Comparison of ENCODE assay signal across 11 mouse cellular contexts in the genomic region with DNA sequence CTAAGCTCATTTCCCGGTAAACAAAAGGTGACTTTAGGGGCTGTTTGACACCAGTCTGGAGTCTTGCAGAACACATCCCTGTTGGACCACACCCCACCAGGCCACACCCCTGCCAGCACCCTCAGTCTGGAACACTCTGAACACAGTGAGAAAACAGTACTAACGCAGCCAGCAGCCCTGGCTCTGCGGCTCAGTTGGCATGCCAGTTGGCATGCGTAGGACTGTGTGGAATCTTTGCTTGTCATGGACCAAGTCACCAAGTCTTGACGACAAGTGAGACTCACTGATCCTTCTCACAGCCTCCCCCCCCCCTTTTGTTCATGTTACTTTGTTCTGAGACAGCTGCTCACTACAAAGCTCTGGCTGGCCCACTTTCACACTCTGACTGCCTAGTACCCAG. TPM values are rescaled to one million over a fixed set of nuclear protein-coding genes. Genes with fewer than 3 reads are reported as not detected.
DNase-seq lines count a peak whose midpoint lies in the region; ATAC-seq and TF ChIP-seq lines count a peak whose summit lies in the region.
"Had no signal": no experiment of that assay in that cellular context is flagged by ENCODE, and none has a peak within 500 bp of the region (broad histone marks: within the 10 kb centered on the region; RNA-seq: fewer than 3 reads in every experiment).

No protein-coding gene starts in this region.

- H3K9me3 ChIP-seq in heart, embryonic 11.5 days (replicated peaks; ENCODE audit: control insufficient read depth, low read length): no peaks in the 10 kb centered on the region
- H3K9me3 ChIP-seq in neural tube, embryonic 15.5 days (replicated peaks): no peaks in the 10 kb centered on the region
- H3K9me3 ChIP-seq: embryonic facial prominence, embryonic 13.5 days; G1E had no signal

- TF ChIP-seq POLR2A in heart, adult 2 months (IDR thresholded peaks at IDR 0.05; ENCODE audit: insufficient read depth, low read depth, low read length): no peak
- no peak; the same call in 1 of the 2 replicates for TF ChIP-seq POLR2A in small intestine, adult 2 months (IDR thresholded peaks at IDR 0.05; ENCODE audit: low read depth, low read length)

- 36% methylated on average over 5 of the region's 5 CpGs for WGBS in heart, adult 2 months
- 67% methylated on average over 5 of the region's 5 CpGs for WGBS in heart, embryonic 11.5 days (ENCODE audit: insufficient replicate concordance)
- 30% methylated on average over 5 of the region's 5 CpGs for WGBS in small intestine, adult 2 months
- WGBS in neural tube, embryonic 15.5 days: 70% methylated on average over 5 of the region's 5 CpGs

- no peaks in the 10 kb centered on the region; the same call in 1 of the 2 replicates for H3K4me1 ChIP-seq in heart, adult 2 months (ENCODE audit: control insufficient read depth, insufficient read depth, low read length)
- no peaks in the 10 kb centered on the region for H3K4me1 ChIP-seq in heart, embryonic 11.5 days (ENCODE audit: control insufficient read depth, insufficient read depth, low read length)
- H3K4me1 ChIP-seq in small intestine, adult 2 months (ENCODE audit: control insufficient read depth, insufficient read depth, insufficient read length, low read length): peaks cover 17% of the 10 kb centered on the region
- H3K4me1 ChIP-seq in neural tube, embryonic 15.5 days: peaks cover 3% of the 10 kb centered on the region; the same call in 1 of the 2 replicates
- H3K4me1 ChIP-seq: embryonic facial prominence, embryonic 13.5 days had no signal

- intact Hi-C loops in heart, adult 2 months (cut with DNase I): no loop called here
- intact Hi-C loops in gastrocnemius, adult 2 months (cut with DNase I): no loop called here

- no peaks in the 10 kb centered on the region for H3K79me2 ChIP-seq in heart, adult 2 months (replicated peaks; ENCODE audit: control insufficient read depth, insufficient read depth, low read length)

- H3K9ac ChIP-seq in heart, adult 2 months (ENCODE audit: low read depth, low read length): no peak overlapping the region
- H3K9ac ChIP-seq in heart, embryonic 11.5 days (ENCODE audit: low read depth, low read length): no peak overlapping the region
- no peak overlapping the region for H3K9ac ChIP-seq in neural tube, embryonic 15.5 days (replicated peaks)
- H3K9ac ChIP-seq: embryonic facial prominence, embryonic 13.5 days; limb, embryonic 12.5 days had no signal

- H3K27ac ChIP-seq in heart, adult 2 months: peak overlapping the region; percentile 48
- no peak overlapping the region for H3K27ac ChIP-seq in heart, embryonic 11.5 days (ENCODE audit: low read depth, low read length)
- peak overlapping the region; percentile 66 for H3K27ac ChIP-seq in gastrocnemius, adult 2 months
- H3K27ac ChIP-seq in small intestine, adult 2 months (ENCODE audit: insufficient read depth, low read depth, low read length): peak overlapping the region; percentile 85
- H3K27ac ChIP-seq in neural tube, embryonic 15.5 days (replicated peaks): no peak overlapping the region
- H3K27ac ChIP-seq: embryonic facial prominence, embryonic 13.5 days; limb, embryonic 12.5 days had no signal

- no peaks in the 10 kb centered on the region for H3K36me3 ChIP-seq in heart, adult 2 months (ENCODE audit: control insufficient read depth, insufficient read depth, low read length)
- no peaks in the 10 kb centered on the region for H3K36me3 ChIP-seq in heart, embryonic 11.5 days (ENCODE audit: control insufficient read depth, insufficient read depth, low read length)
- H3K36me3 ChIP-seq in small intestine, adult 2 months (ENCODE audit: control insufficient read depth, insufficient read depth, low read length): no peaks in the 10 kb centered on the region
- no peaks in the 10 kb centered on the region for H3K36me3 ChIP-seq in neural tube, embryonic 15.5 days
- H3K36me3 ChIP-seq: embryonic facial prominence, embryonic 13.5 days; G1E; limb, embryonic 12.5 days had no signal

- H3K27me3 ChIP-seq in heart, adult 2 months (ENCODE audit: control insufficient read depth, insufficient read depth, low read length): no peaks in the 10 kb centered on the region
- no peaks in the 10 kb centered on the region for H3K27me3 ChIP-seq in heart, embryonic 11.5 days (ENCODE audit: control insufficient read depth, insufficient read depth, low read length)
- H3K27me3 ChIP-seq in small intestine, adult 2 months (ENCODE audit: control insufficient read depth, insufficient read depth, low read length): no peaks in the 10 kb centered on the region
- H3K27me3 ChIP-seq in neural tube, embryonic 15.5 days (replicated peaks): no peaks in the 10 kb centered on the region
- H3K27me3 ChIP-seq: embryonic facial prominence, embryonic 13.5 days; limb, embryonic 12.5 days had no signal

- no peak overlapping the region for H3K4me2 ChIP-seq in heart, embryonic 11.5 days
- H3K4me2 ChIP-seq in neural tube, embryonic 15.5 days: no peak overlapping the region
- H3K4me2 ChIP-seq: embryonic facial prominence, embryonic 13.5 days; limb, embryonic 12.5 days had no signal

- TF ChIP-seq EP300 in heart, adult 2 months (IDR thresholded peaks at IDR 0.05; ENCODE audit: insufficient read depth, low read depth, low read length): peak; percentile 61; the same call in 1 of the 2 replicates

- ATAC-seq in heart, embryonic 11.5 days (replicated peaks; ENCODE audit: insufficient number of reproducible peaks, low FRiP score, low TSS enrichment): no peak
- ATAC-seq in neural tube, embryonic 15.5 days (ENCODE audit: low FRiP score): no peak

- TF ChIP-seq CTCF in heart, adult 2 months (IDR thresholded peaks at IDR 0.05): no peak
- no peak for TF ChIP-seq CTCF in gastrocnemius, adult 2 months (IDR thresholded peaks at IDR 0.05)
- no peak for TF ChIP-seq CTCF in small intestine, adult 2 months (IDR thresholded peaks at IDR 0.05; ENCODE audit: extremely low read depth, insufficient read length, insufficient replicate concordance, low read depth, low read length)

- peak; percentile 63 to 82 for DNase-seq in heart, adult 2 months
- peak; percentile 81 for DNase-seq in 3134 (ENCODE audit: extremely low read depth, insufficient read length, low spot score)
- peak; percentile 89 for DNase-seq in gastrocnemius, adult 2 months
- DNase-seq in kidney, postnatal 36 days: peak; percentile 78 to 81
- no peak for DNase-seq in neural tube, embryonic 10.5 days (ENCODE audit: extremely low spot score, low spot score)

- no peak overlapping the region for H3K4me3 ChIP-seq in heart, adult 2 months
- H3K4me3 ChIP-seq in heart, embryonic 11.5 days (ENCODE audit: low read depth, low read length): no peak overlapping the region
- no peak overlapping the region for H3K4me3 ChIP-seq in gastrocnemius, adult 2 months
- H3K4me3 ChIP-seq in small intestine, adult 2 months (ENCODE audit: low read depth, low read length): no peak overlapping the region
- no peak overlapping the region for H3K4me3 ChIP-seq in neural tube, embryonic 15.5 days (replicated peaks)
- H3K4me3 ChIP-seq: embryonic facial prominence, embryonic 13.5 days; limb, embryonic 12.5 days had no signal

RNA-seq across cellular contexts. Expression of gene Lsm4, which starts 6.0 kb away (rescaled TPM):
- 10 to 100 TPM; 56.9 to 64.2 TPM for total RNA-seq in heart, adult 2 months (2021)
- polyA plus RNA-seq in heart, adult 2 months (2012; rRNA removed): 54.1 and 68.3 TPM in 2 replicates
- 296 and 308 TPM in 2 replicates for polyA plus RNA-seq in heart, embryonic 11.5 days (2014; fragmentation: Nextera tagmentation; extraction: Ambion mirVana)
- total RNA-seq in gastrocnemius, adult 2 months (2021): 10 to 100 TPM; 61.7 to 65.6 TPM
- polyA plus RNA-seq in small intestine, adult 2 months (2012; rRNA removed): 109 and 152 TPM in 2 replicates
- polyA plus RNA-seq in neural tube, embryonic 15.5 days (2015; fragmentation: Nextera tagmentation; extraction: Ambion mirVana): 191 and 206 TPM in 2 replicates

RNA-seq across cellular contexts. Expression of gene Pgpep1, which starts 6.9 kb away (rescaled TPM):
- 10 to 100 TPM; 39.7 to 48.4 TPM for total RNA-seq in heart, adult 2 months (2021)
- polyA plus RNA-seq in heart, adult 2 months (2012; rRNA removed): 35.5 and 44.8 TPM in 2 replicates
- polyA plus RNA-seq in heart, embryonic 11.5 days (2014; fragmentation: Nextera tagmentation; extraction: Ambion mirVana): 38.9 and 41.6 TPM in 2 replicates
- 10 to 100 TPM in 1 of 2 experiments, 1 to 10 TPM in 1; 9.3 to 22.5 TPM for total RNA-seq in gastrocnemius, adult 2 months (2021)
- 49.5 and 129 TPM in 2 replicates for polyA plus RNA-seq in small intestine, adult 2 months (2012; rRNA removed)
- polyA plus RNA-seq in neural tube, embryonic 15.5 days (2015; fragmentation: Nextera tagmentation; extraction: Ambion mirVana): 78.6 TPM in 2 replicates

RNA-seq across cellular contexts. Expression of gene Jund, which starts 31.7 kb away (rescaled TPM):
- 100 to 1,000 TPM; 123 to 127 TPM for total RNA-seq in heart, adult 2 months (2021)
- 66.2 and 109 TPM in 2 replicates for polyA plus RNA-seq in heart, adult 2 months (2012; rRNA removed)
- polyA plus RNA-seq in heart, embryonic 11.5 days (2014; fragmentation: Nextera tagmentation; extraction: Ambion mirVana): 97.8 and 102 TPM in 2 replicates
- total RNA-seq in gastrocnemius, adult 2 months (2021): 10 to 100 TPM; 35.5 to 54.5 TPM
- polyA plus RNA-seq in small intestine, adult 2 months (2012; rRNA removed): 419 and 1,098 TPM in 2 replicates
- 73.7 and 82.7 TPM in 2 replicates for polyA plus RNA-seq in neural tube, embryonic 15.5 days (2015; fragmentation: Nextera tagmentation; extraction: Ambion mirVana)

RNA-seq across cellular contexts. Expression of gene Gdf15, which starts 34.8 kb away (rescaled TPM):
- total RNA-seq in heart, adult 2 months (2021): 1 to 10 TPM; 1.1 to 2.0 TPM
- polyA plus RNA-seq in heart, adult 2 months (2012; rRNA removed): 0.38 and 3.8 TPM in 2 replicates
- 0.26 and 0.37 TPM in 2 replicates for polyA plus RNA-seq in heart, embryonic 11.5 days (2014; fragmentation: Nextera tagmentation; extraction: Ambion mirVana)
- total RNA-seq in gastrocnemius, adult 2 months (2021): under 1 TPM in 1 of 2 experiments, not detected in 1; 0.28 TPM
- 4.1 and 6.7 TPM in 2 replicates for polyA plus RNA-seq in small intestine, adult 2 months (2012; rRNA removed)
- 0.22 TPM in 2 replicates for polyA plus RNA-seq in neural tube, embryonic 15.5 days (2015; fragmentation: Nextera tagmentation; extraction: Ambion mirVana)
- total RNA-seq: G1E had no signal

RNA-seq across cellular contexts. Expression of gene Iqcn, which starts 36.2 kb away (rescaled TPM):
- not detected for total RNA-seq in heart, adult 2 months (2021)
- polyA plus RNA-seq in heart, adult 2 months (2012; rRNA removed): 0.06 and 0.12 TPM in 2 replicates
- not detected in 2 replicates for polyA plus RNA-seq in heart, embryonic 11.5 days (2014; fragmentation: Nextera tagmentation; extraction: Ambion mirVana)
- not detected for total RNA-seq in gastrocnemius, adult 2 months (2021)
- 0.03 and 0.05 TPM in 2 replicates for polyA plus RNA-seq in small intestine, adult 2 months (2012; rRNA removed)
- polyA plus RNA-seq in neural tube, embryonic 15.5 days (2015; fragmentation: Nextera tagmentation; extraction: Ambion mirVana): 0.04 and 0.09 TPM in 2 replicates
- polyA plus RNA-seq: G1E; limb, embryonic 12.5 days had no signal

Comparison
In these comparisons a context has a peak if more than half of its experiments do, and no peak if none do; other contexts are left out.
1. H3K27ac ChIP-seq: peak in heart, adult 2 months (single experiment), gastrocnemius, adult 2 months (single experiment) and small intestine, adult 2 months (single experiment); none in heart, embryonic 11.5 days (single experiment) and neural tube, embryonic 15.5 days (single experiment).